Mouse (Mus musculus): ENCODE measurements at regions not wholly inside any gene's neighbourhood (a gene's known extent, or its start where the extent isn't known, plus 50 kb on each side); places are given as distances from the start of the nearest gene placed in this dataset.

- no peak overlapping the region for H3K4me3 ChIP-seq (ENCODE audit: low read depth, low read length)
- no peaks in the 10 kb centered on the region for H3K36me3 ChIP-seq (ENCODE audit: control insufficient read depth, insufficient read depth, low read length, poor library complexity, severe bottlenecking)
- no peak overlapping the region for H3K9ac ChIP-seq (ENCODE audit: low read depth, poor library complexity, severe bottlenecking)
- H3K27ac ChIP-seq (ENCODE audit: insufficient read depth, low read length), result no peak overlapping the region
- no peaks in the 10 kb centered on the region for H3K4me1 ChIP-seq (ENCODE audit: control insufficient read depth, insufficient read depth, low read length)
- H3K9me3 ChIP-seq (replicated peaks; ENCODE audit: control insufficient read depth, insufficient read depth, low read length, poor library complexity, severe bottlenecking), result peaks cover 5% of the 10 kb centered on the region
- no peak for TF ChIP-seq EP300 (IDR thresholded peaks at IDR 0.05; ENCODE audit: insufficient read depth, low read depth, low read length)
- TF ChIP-seq POLR2A (IDR thresholded peaks at IDR 0.05; ENCODE audit: insufficient read depth, low read length), result no peak
- TF ChIP-seq CTCF (IDR thresholded peaks at IDR 0.05; ENCODE audit: low read depth, low read length), result no peak
- H3K27me3 ChIP-seq (ENCODE audit: control insufficient read depth, insufficient read depth, low read length, poor library complexity, severe bottlenecking), result no peaks in the 10 kb centered on the region
These were observed 645.9 kb upstream of the Chordc1 start for GRCm38 (mm10) chr9:17645882-17646626.

GRCm38 (mm10) chr9:17653818-17654217 lies 638.1 kb upstream of the Chordc1 start:
- Histone ChIP-seq H3K36me3 (ENCODE audit: control insufficient read depth, insufficient read depth, low read length, poor library complexity, severe bottlenecking) (no peaks in the 10 kb centered on the region), H3K9ac (ENCODE audit: low read depth, poor library complexity, severe bottlenecking) (no peak overlapping the region), H3K27me3 (ENCODE audit: control insufficient read depth, insufficient read depth, low read length, poor library complexity, severe bottlenecking) (no peaks in the 10 kb centered on the region), H3K4me1 (ENCODE audit: control insufficient read depth, insufficient read depth, low read length) (no peaks in the 10 kb centered on the region), H3K27ac (ENCODE audit: insufficient read depth, low read length) (no peak overlapping the region), H3K4me3 (ENCODE audit: low read depth, low read length) (no peak overlapping the region), H3K9me3 (replicated peaks; ENCODE audit: control insufficient read depth, insufficient read depth, low read length, poor library complexity, severe bottlenecking) (peaks cover 11% of the 10 kb centered on the region)
- TF ChIP-seq CTCF (IDR thresholded peaks at IDR 0.05; ENCODE audit: low read depth, low read length) (no peak), POLR2A (IDR thresholded peaks at IDR 0.05; ENCODE audit: insufficient read depth, low read length) (no peak), EP300 (IDR thresholded peaks at IDR 0.05; ENCODE audit: insufficient read depth, low read depth, low read length) (no peak)

- Histone ChIP-seq H3K4me3 (ENCODE audit: low read depth, low read length) (no peak overlapping the region), H3K4me1 (ENCODE audit: control insufficient read depth, insufficient read depth, low read length) (no peaks in the 10 kb centered on the region), H3K9ac (ENCODE audit: low read depth, poor library complexity, severe bottlenecking) (no peak overlapping the region), H3K27me3 (ENCODE audit: control insufficient read depth, insufficient read depth, low read length, poor library complexity, severe bottlenecking) (no peaks in the 10 kb centered on the region), H3K9me3 (replicated peaks; ENCODE audit: control insufficient read depth, insufficient read depth, low read length, poor library complexity, severe bottlenecking) (no peaks in the 10 kb centered on the region), H3K27ac (ENCODE audit: insufficient read depth, low read length) (no peak overlapping the region), H3K36me3 (ENCODE audit: control insufficient read depth, insufficient read depth, low read length, poor library complexity, severe bottlenecking) (no peaks in the 10 kb centered on the region)
- TF ChIP-seq EP300 (IDR thresholded peaks at IDR 0.05; ENCODE audit: insufficient read depth, low read depth, low read length), result no peak
- no peak for TF ChIP-seq CTCF (IDR thresholded peaks at IDR 0.05; ENCODE audit: low read depth, low read length)
- TF ChIP-seq POLR2A (IDR thresholded peaks at IDR 0.05; ENCODE audit: insufficient read depth, low read length), result no peak
These were observed 627.8 kb upstream of the Chordc1 start for GRCm38 (mm10) chr9:17664113-17664512.

GRCm38 (mm10) chr9:17668260-17668659 lies 623.7 kb upstream of the Chordc1 start:
- no peaks in the 10 kb centered on the region for H3K4me1 ChIP-seq (ENCODE audit: control insufficient read depth, insufficient read depth, low read length)
- no peaks in the 10 kb centered on the region for H3K36me3 ChIP-seq (ENCODE audit: control insufficient read depth, insufficient read depth, low read length, poor library complexity, severe bottlenecking)
- no peak for TF ChIP-seq POLR2A (IDR thresholded peaks at IDR 0.05; ENCODE audit: insufficient read depth, low read length)
- no peak for TF ChIP-seq CTCF (IDR thresholded peaks at IDR 0.05; ENCODE audit: low read depth, low read length)
- no peak for TF ChIP-seq EP300 (IDR thresholded peaks at IDR 0.05; ENCODE audit: insufficient read depth, low read depth, low read length)

GRCm38 (mm10) chr9:17675519-17675918 lies 616.4 kb upstream of the Chordc1 start:
- Histone ChIP-seq H3K4me3 (ENCODE audit: low read depth, low read length) (no peak overlapping the region), H3K4me1 (ENCODE audit: control insufficient read depth, insufficient read depth, low read length) (no peaks in the 10 kb centered on the region)

More at GRCm38 (mm10) chr9:17668260-17668659, 623.7 kb upstream of the Chordc1 start:
- Histone ChIP-seq H3K27ac (ENCODE audit: insufficient read depth, low read length) (no peak overlapping the region), H3K9ac (ENCODE audit: low read depth, poor library complexity, severe bottlenecking) (no peak overlapping the region), H3K4me3 (ENCODE audit: low read depth, low read length) (no peak overlapping the region), H3K27me3 (ENCODE audit: control insufficient read depth, insufficient read depth, low read length, poor library complexity, severe bottlenecking) (no peaks in the 10 kb centered on the region), H3K9me3 (replicated peaks; ENCODE audit: control insufficient read depth, insufficient read depth, low read length, poor library complexity, severe bottlenecking) (no peaks in the 10 kb centered on the region)

More at GRCm38 (mm10) chr9:17675519-17675918, 616.4 kb upstream of the Chordc1 start:
- TF ChIP-seq POLR2A (IDR thresholded peaks at IDR 0.05; ENCODE audit: insufficient read depth, low read length) (no peak), EP300 (IDR thresholded peaks at IDR 0.05; ENCODE audit: insufficient read depth, low read depth, low read length) (no peak), CTCF (IDR thresholded peaks at IDR 0.05; ENCODE audit: low read depth, low read length) (no peak)
- Histone ChIP-seq H3K9ac (ENCODE audit: low read depth, poor library complexity, severe bottlenecking) (no peak overlapping the region), H3K36me3 (ENCODE audit: control insufficient read depth, insufficient read depth, low read length, poor library complexity, severe bottlenecking) (no peaks in the 10 kb centered on the region), H3K27ac (ENCODE audit: insufficient read depth, low read length) (no peak overlapping the region), H3K9me3 (replicated peaks; ENCODE audit: control insufficient read depth, insufficient read depth, low read length, poor library complexity, severe bottlenecking) (no peaks in the 10 kb centered on the region), H3K27me3 (ENCODE audit: control insufficient read depth, insufficient read depth, low read length, poor library complexity, severe bottlenecking) (no peaks in the 10 kb centered on the region)
